Mouse (Mus musculus) v-Abl transformed pro-B cells (cell line): Measurements from ENCODE around the gene Rnf44.

Experiments
- in situ Hi-C, 2 experiments: fragments of 400-800 bp; cut with MboI; formaldehyde crosslinking; loops; one replicate each; pipeline ENCODE4 v1.15.1; 2025; ENCODE audit not compliant: unreplicated experiment in 2 of 2

Rnf44 gene

GRCm38 (mm10) chr13:54693558-54694347 lies at the start of gene Rnf44:
TSS of gene Rnf44 (minus strand) at chr13:54693907.
- in situ Hi-C loops: loop anchor here in 1 of 2 experiments (25.0 kb wide), 1 partner anchor 1469 kb away; no protein-coding TSS in a partner anchor

DNA sequence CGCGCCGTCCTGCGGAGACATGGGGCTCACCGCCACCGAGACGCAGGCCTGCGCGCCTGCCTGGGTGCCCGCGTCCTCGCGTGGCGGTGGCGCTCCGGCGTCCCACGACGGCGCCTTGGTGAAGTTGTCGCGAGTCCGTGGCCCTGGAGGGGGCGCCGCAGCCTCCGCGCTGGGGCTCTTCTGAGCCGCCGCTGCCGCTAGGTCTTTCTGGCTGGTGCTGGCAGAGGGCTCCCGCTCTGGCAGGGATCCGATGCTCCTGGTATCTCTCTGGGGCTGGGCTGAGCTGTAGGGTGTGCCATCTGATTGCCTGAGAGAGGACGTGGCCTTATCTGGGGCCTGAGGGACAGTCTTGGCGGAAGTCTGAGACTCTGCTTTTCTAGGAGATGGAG lies 44.5 kb upstream of the Rnf44 start:
- in situ Hi-C loops: loop anchor here in 1 of 2 experiments (25.0 kb wide), 1 partner anchor 951 kb away; no protein-coding TSS in a partner anchor

- in situ Hi-C loops: loop anchor here in 1 of 2 experiments (25.0 kb wide), 1 partner anchor 950 kb away; no protein-coding TSS in a partner anchor
Observed at GRCm38 (mm10) chr13:54737488-54738212, 43.9 kb upstream of the Rnf44 start.

GRCm38 (mm10) chr13:54736931-54737330 lies 43.2 kb upstream of the Rnf44 start:
- in situ Hi-C loops: loop anchor here in 1 of 2 experiments (25.0 kb wide), 1 partner anchor 950 kb away; no protein-coding TSS in a partner anchor

GRCm38 (mm10) chr13:54726131-54726530 lies 32.4 kb upstream of the Rnf44 start:
- in situ Hi-C loops: loop anchor here in 1 of 2 experiments (25.0 kb wide), 1 partner anchor 939 kb away; no protein-coding TSS in a partner anchor

DNA sequence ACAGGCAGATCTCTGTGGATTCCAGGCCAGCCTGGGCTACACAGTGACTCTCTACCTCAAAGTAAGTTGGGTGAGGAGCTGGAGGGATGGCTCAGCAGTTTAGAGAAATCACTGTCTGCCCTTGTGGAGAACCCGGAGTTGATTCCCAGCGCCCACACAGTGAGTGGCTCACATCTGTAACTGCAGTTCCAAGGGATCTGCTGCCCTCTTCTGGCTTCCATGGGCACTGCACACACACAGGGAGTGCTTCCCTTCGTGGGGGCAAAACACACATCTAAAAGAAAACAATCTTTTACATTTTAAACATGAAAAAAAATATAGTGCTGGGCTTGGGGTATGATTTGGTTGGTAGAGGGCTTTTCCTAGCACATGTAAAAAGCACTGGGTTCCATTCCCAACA lies 29.4 kb upstream of the Rnf44 start:
- in situ Hi-C loops: no loop called here

GRCm38 (mm10) chr13:54716916-54717315 lies 23.2 kb upstream of the Rnf44 start:
- in situ Hi-C loops: no loop called here

GRCm38 (mm10) chr13:54714996-54715395 lies 21.3 kb upstream of the Rnf44 start:
- in situ Hi-C loops: no loop called here

DNA sequence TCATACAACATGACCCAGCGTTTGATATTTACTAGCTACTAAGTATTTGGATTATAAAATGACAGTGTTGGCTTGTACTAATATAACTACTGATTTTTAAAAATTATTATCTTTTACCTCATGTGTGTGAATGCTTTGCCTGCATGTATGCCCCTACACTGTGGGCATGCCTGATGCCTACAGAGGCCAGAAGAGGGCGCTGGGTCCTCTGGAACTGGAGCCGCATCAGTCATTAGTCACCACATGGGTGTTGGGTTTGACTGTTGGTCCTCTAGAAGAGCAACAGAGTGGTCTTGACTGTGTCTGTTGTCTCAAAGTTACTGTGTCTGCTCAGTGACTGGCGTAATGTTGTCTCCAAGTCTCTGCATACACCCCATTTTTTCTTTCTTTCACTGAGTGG lies 20.7 kb upstream of the Rnf44 start:
- in situ Hi-C loops: no loop called here

GRCm38 (mm10) chr13:54710866-54711265 lies 17.2 kb upstream of the Rnf44 start:
- in situ Hi-C loops: no loop called here

GRCm38 (mm10) chr13:54704890-54705289 lies 11.2 kb upstream of the Rnf44 start:
- in situ Hi-C loops: no loop called here

GRCm38 (mm10) chr13:54702507-54702906 lies 8.8 kb upstream of the Rnf44 start:
- in situ Hi-C loops: no loop called here

DNA sequence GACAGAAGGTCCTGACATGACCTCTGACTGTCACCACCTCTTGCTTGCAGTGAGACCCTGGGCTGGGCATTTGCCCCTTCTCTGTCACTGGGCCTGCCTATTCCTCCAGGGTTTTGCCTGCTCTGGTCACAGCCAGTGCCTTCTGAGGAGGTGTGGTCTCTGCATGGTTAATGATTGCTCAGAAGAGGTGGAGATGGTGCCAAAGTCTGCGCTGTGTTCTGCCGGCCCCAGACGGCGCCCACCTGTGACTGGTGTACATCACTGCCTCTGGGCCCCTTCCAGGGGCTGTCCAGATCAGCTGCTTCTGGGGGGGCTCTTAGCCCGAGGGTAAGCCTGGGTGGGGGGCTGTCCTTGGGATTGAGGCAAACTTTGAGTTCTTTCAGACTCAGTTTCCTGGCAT lies 7.5 kb upstream of the Rnf44 start, which contains the start of gene Cdhr2:
Cdhr2 (plus strand) TSS at position 219 of the 400 bp plus-strand sequence.
- in situ Hi-C loops: no loop called here

GRCm38 (mm10) chr13:54695479-54696230 lies 1.9 kb upstream of the Rnf44 start:
- in situ Hi-C loops: loop anchor here in 1 of 2 experiments (25.0 kb wide), 1 partner anchor 1467 kb away; no protein-coding TSS in a partner anchor

DNA sequence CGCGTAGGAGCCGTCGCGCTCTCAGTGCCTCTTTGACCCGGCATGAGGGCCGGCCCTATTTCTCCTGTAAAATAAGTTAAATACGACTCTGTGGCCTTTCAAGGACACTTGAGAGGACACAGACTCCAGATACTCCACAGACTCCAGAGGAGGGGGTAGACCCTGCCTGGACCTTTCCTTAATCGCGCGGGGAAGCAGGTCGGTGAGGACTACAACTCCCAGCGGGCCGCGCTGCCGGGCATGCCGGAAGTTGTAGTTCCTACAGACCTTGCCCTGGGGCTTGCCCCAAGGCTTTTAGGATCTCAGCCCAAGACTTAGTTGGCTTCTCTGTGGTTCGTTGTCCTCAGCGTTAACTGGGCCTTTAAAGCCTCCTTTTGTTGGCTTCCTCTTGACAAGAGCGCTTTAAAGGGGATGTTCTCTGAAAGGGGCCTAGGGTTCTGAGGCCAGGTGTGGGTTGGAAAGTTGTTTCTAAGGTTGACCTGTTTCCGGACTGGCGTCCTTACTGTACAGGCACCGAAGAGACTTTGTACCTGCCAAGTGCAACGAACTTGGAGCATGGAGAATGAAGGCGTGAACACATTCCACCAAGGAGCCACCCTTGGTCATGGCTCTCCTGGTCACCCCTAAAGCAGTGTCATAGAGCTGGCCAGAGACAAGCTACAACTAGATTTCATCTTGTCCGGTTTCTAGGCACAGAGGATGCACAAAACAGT lies 797 bp upstream of the Rnf44 start:
- in situ Hi-C loops: loop anchor here in 1 of 2 experiments (25.0 kb wide), 1 partner anchor 1468 kb away; no protein-coding TSS in a partner anchor

DNA sequence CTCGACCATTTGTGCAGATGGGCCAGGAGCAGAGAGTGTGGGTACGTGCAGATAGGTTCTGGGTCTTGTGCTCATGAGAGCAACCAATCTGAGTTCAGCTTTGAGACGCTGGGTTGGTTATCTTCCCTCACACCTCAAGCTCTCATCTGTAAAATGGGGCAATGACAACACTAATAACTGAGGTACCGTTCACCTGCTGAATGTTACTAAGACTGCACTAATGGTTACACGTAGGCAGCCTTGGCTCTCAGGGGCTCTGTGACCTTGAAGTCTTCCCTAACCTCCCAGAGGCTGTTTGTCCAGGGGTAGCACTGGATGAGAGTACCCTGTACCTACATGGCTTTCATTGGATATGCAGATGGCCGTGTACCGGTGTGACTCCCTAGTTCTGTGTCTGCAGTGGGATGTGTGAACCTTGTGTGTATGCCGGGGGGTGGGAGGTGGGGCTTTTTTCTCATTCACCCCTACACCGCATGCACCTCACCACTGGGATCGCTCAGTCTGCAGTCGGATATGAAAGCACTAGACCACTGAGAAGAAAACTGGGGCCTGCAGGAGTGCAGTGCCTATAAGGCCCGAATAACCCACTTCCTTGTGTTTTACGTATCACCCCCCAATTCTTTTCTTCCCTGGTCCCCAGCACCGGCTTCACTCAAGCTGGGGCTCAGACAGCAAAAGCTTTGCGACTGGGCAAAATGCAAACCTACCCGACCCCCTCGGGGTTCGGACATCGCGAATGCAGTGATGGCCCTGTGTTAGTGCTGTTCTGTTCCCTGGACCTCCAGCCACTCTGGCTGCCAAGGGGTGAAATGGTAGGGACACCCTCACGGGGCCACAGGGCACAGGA lies 773 bp downstream of the Rnf44 start:
- in situ Hi-C loops: loop anchor here in 1 of 2 experiments (25.0 kb wide), 1 partner anchor 1469 kb away; no protein-coding TSS in a partner anchor

DNA sequence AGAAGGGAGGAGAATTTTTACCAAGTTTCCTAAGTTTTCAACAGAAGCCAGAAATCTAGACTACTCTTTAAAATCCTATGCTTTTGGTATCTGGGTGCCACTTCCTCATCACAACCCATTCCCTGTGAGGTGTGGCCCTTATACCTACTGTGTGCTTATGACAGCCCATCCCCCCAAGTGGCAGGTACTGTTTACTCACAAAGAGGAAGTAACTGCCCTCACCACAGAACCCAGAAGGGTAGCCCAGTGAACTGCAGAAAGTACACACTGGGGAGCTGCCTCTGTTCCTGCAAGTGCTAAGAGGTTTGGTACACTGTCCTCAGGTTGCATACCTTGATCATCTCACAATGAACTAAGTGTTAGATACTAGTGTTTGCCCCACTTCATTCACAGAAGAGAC lies 2.0 kb downstream of the Rnf44 start:
- in situ Hi-C loops: loop anchor here in 1 of 2 experiments (25.0 kb wide), 1 partner anchor 1471 kb away; no protein-coding TSS in a partner anchor

DNA sequence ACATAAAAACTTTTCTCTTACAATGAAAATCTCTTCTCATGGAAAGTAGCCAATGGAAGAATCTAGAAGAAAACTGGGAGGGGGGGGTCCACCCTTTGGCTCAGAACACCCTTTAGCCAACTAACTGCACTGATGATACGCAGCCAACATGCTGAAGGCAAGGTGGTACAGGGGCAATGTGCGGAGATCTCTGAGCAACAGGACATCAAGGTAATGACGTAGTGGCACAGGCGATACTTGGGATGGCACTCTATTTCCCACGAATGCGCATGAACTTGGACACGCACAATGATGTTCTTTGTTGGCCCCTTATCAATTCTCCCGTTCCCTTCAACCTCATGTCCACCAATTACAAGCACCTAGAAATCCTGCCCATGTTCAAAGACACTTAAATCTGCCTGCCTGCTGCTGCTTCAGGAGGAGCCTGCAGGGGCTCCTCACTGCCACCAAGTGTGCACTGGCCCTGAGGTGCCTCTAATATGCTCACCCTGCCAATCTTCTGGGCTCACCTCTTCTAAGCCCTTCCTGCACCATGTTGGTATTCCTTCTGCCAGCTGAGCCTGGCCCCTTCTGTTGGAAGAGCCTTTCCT lies 3.5 kb downstream of the Rnf44 start:
- in situ Hi-C loops: loop anchor here in 1 of 2 experiments (25.0 kb wide), 1 partner anchor 1472 kb away; no protein-coding TSS in a partner anchor
